Mouse (Mus musculus): ENCODE measurements around the gene Tanc2.

The Tanc2 gene

GRCm38 (mm10) chr11:105654616-105655015 lies 64.8 kb downstream of the Tanc2 start:
- peak; percentile 58 for DNase-seq

- DNase-seq, result no peak
These were observed 65.5 kb downstream of the Tanc2 start for GRCm38 (mm10) chr11:105655335-105655734.

- no peak for DNase-seq
These were observed 78.1 kb downstream of the Tanc2 start for GRCm38 (mm10) chr11:105667879-105668278.

GRCm38 (mm10) chr11:105678996-105679395 lies 89.2 kb downstream of the Tanc2 start:
- peak; percentile 53 for DNase-seq

GRCm38 (mm10) chr11:105684747-105685146 lies 95.0 kb downstream of the Tanc2 start:
- no peak for DNase-seq

GRCm38 (mm10) chr11:105700528-105700927 lies 110.7 kb downstream of the Tanc2 start:
- DNase-seq, result no peak

GRCm38 (mm10) chr11:105719660-105720059 lies 129.9 kb downstream of the Tanc2 start:
- DNase-seq, result no peak

- peak; percentile 22 for DNase-seq
These were observed 141.8 kb downstream of the Tanc2 start for GRCm38 (mm10) chr11:105731541-105731940.

- DNase-seq, result no peak
These were observed 142.3 kb downstream of the Tanc2 start for GRCm38 (mm10) chr11:105731989-105732531.

GRCm38 (mm10) chr11:105743171-105743570 lies 153.4 kb downstream of the Tanc2 start:
- DNase-seq, result no peak

GRCm38 (mm10) chr11:105749297-105750071 lies 159.7 kb downstream of the Tanc2 start:
- DNase-seq, result peak; percentile 27

GRCm38 (mm10) chr11:105758561-105759203 lies 168.9 kb downstream of the Tanc2 start:
- no peak for DNase-seq

- no peak for DNase-seq
These were observed 169.6 kb downstream of the Tanc2 start for GRCm38 (mm10) chr11:105759413-105759812.

- DNase-seq, result no peak
These were observed 170.6 kb downstream of the Tanc2 start for GRCm38 (mm10) chr11:105760346-105760745.

GRCm38 (mm10) chr11:105777802-105778201 lies 188.0 kb downstream of the Tanc2 start:
- DNase-seq, result no peak

- DNase-seq, result no peak
These were observed 202.7 kb downstream of the Tanc2 start for GRCm38 (mm10) chr11:105792501-105792900.

GRCm38 (mm10) chr11:105803686-105804085 lies 213.9 kb downstream of the Tanc2 start:
- DNase-seq, result no peak

GRCm38 (mm10) chr11:105804776-105805175 lies 215.0 kb downstream of the Tanc2 start:
- DNase-seq, result no peak

- DNase-seq, result no peak
These were observed 217.3 kb downstream of the Tanc2 start for GRCm38 (mm10) chr11:105807103-105807502.

- DNase-seq, result no peak
These were observed 233.5 kb downstream of the Tanc2 start for GRCm38 (mm10) chr11:105823246-105823645.

- no peak for DNase-seq
These were observed 234.0 kb downstream of the Tanc2 start for GRCm38 (mm10) chr11:105823759-105824158.

GRCm38 (mm10) chr11:105828175-105828574 lies 238.4 kb downstream of the Tanc2 start:
- DNase-seq, result no peak

GRCm38 (mm10) chr11:105835209-105835608 lies 245.4 kb downstream of the Tanc2 start:
- no peak for DNase-seq

- DNase-seq, result no peak
These were observed 246.6 kb downstream of the Tanc2 start for GRCm38 (mm10) chr11:105836344-105836891.
